Mouse (Mus musculus) midbrain, postnatal 0 days (tissue): ENCODE data around the gene Ivns1abp. TPM values are rescaled to one million over a fixed set of nuclear protein-coding genes. Genes with fewer than 3 reads are reported as not detected.

Experiments
- ATAC-seq: fragments of 200-750 bp; cut with Nextera tagmentation; 2 replicates; pipeline ENCODE4 v1.8.0; 2017; ENCODE audit warnings: moderate number of reproducible peaks, mild to moderate bottlenecking, moderate TSS enrichment, moderate library complexity; ENCODE audit not compliant: low FRiP score
- DNase-seq: peaks from one replicate; pipeline ENCODE4 v3.0.0-alpha.2; 2015; ENCODE audit warnings: low spot score
- H3K27ac ChIP-seq: fragments of 300-500 bp; sonication (generic); 2 replicates; pipeline ENCODE4 v1.5.1; 2014; ENCODE audit warnings: low read depth, mild to moderate bottlenecking, low read length, mixed read lengths
- H3K27me3 ChIP-seq: fragments of 300-500 bp; sonication (generic); 2 replicates; pipeline ENCODE4 v1.6.1; 2014; ENCODE audit warnings: low read length, control low read depth, mixed read lengths; ENCODE audit not compliant: insufficient read depth
- H3K36me3 ChIP-seq: fragments of 300-500 bp; sonication (generic); 2 replicates; pipeline ENCODE4 v1.6.1; 2014; ENCODE audit warnings: low read length, control low read depth, mixed read lengths; ENCODE audit not compliant: insufficient read depth
- H3K4me1 ChIP-seq: fragments of 300-500 bp; sonication (generic); 2 replicates; pipeline ENCODE4 v1.6.1; 2014; ENCODE audit warnings: mild to moderate bottlenecking, control low read depth, antibody characterized with exemption, low read length, mixed read lengths; ENCODE audit not compliant: insufficient read depth
- H3K4me2 ChIP-seq: fragments of 300-500 bp; sonication (generic); 2 replicates; pipeline ENCODE4 v1.6.1; 2014; ENCODE audit warnings: low read depth, mild to moderate bottlenecking, low read length, mixed read lengths; ENCODE audit not compliant: poor library complexity, severe bottlenecking
- H3K4me3 ChIP-seq: fragments of 300-500 bp; sonication (generic); 2 replicates; pipeline ENCODE4 v1.5.1; 2014; ENCODE audit warnings: low read depth, mild to moderate bottlenecking, low read length, moderate library complexity
- H3K9ac ChIP-seq: fragments of 300-500 bp; sonication (generic); replicated peaks from 2 replicates; pipeline ENCODE4 v1.6.1; 2014; ENCODE audit warnings: mild to moderate bottlenecking, low read length, moderate library complexity, mixed read lengths; ENCODE audit not compliant: poor library complexity, severe bottlenecking
- H3K9me3 ChIP-seq: fragments of 300-500 bp; sonication (generic); 2 replicates; pipeline ENCODE4 v1.6.1; 2016; ENCODE audit warnings: low read length, control low read depth
- CTCF ChIP-seq: IDR thresholded peaks from 2 replicates; pipeline ENCODE4 v1.5.1; 2016; ENCODE audit warnings: antibody characterized with exemption, mild to moderate bottlenecking
- WGBS: fragments of 180-500 bp; shearing (Covaris S2); extraction: QIAGEN DNeasy Blood & Tissue Kit; methylation state at CpG from one replicate; pipeline ENCODE4 v1.1.7; 2014; 5-methylcytosine and 5-hydroxymethylcytosine counted together
- polyA plus RNA-seq: library from polyadenylated mRNA; unstranded; fragments of >200 nt; fragmentation: Nextera tagmentation; extraction: Ambion mirVana; gene quantifications from 2 replicates; pipeline ENCODE4 v1.2.1, GENCODE M21; 2015
- total RNA-seq: library from RNA; depleted of rRNA; stranded (reverse); fragments of >200 nt; gene quantifications from 2 replicates; pipeline ENCODE4 v1.2.3, GENCODE M21; 2014; rRNA removed

The Ivns1abp gene
- total and polyA plus RNA-seq, 2 experiments from 2014 or later, result 164 to 169 TPM

GRCm38 (mm10) chr1:151370573-151370972, 26.3 kb downstream of the Ivns1abp start:
- no peaks in the 10 kb centered on the region for H3K4me1 ChIP-seq
- no peak for TF ChIP-seq CTCF
- H3K4me3 ChIP-seq, result no peak overlapping the region
- H3K9me3 ChIP-seq, result no peaks in the 10 kb centered on the region
- no peaks in the 10 kb centered on the region for H3K27me3 ChIP-seq
- no peak overlapping the region for H3K4me2 ChIP-seq
- peaks cover 17% of the 10 kb centered on the region for H3K36me3 ChIP-seq
- no peak overlapping the region for H3K27ac ChIP-seq
- WGBS, result 93% methylated on average over 3 of the region's 3 CpGs
- DNase-seq (no peak), ATAC-seq (no peak)
- no peak overlapping the region for H3K9ac ChIP-seq

GRCm38 (mm10) chr1:151371543-151371942, 27.3 kb downstream of the Ivns1abp start:
- Histone ChIP-seq H3K27ac (no peak overlapping the region), H3K4me2 (no peak overlapping the region), H3K4me3 (no peak overlapping the region), H3K9me3 (no peaks in the 10 kb centered on the region), H3K36me3 (peaks cover 17% of the 10 kb centered on the region), H3K27me3 (no peaks in the 10 kb centered on the region), H3K4me1 (no peaks in the 10 kb centered on the region), H3K9ac (no peak overlapping the region)
- no peak for TF ChIP-seq CTCF
- no peak for DNase-seq
- WGBS, result 87% methylated on average over 5 of the region's 5 CpGs
- no peak for ATAC-seq

GRCm38 (mm10) chr1:151372823-151373222, 28.5 kb downstream of the Ivns1abp start:
- Histone ChIP-seq H3K36me3 (peaks cover 13% of the 10 kb centered on the region), H3K27ac (no peak overlapping the region), H3K9ac (no peak overlapping the region), H3K4me1 (no peaks in the 10 kb centered on the region), H3K27me3 (no peaks in the 10 kb centered on the region), H3K4me2 (no peak overlapping the region), H3K4me3 (no peak overlapping the region), H3K9me3 (no peaks in the 10 kb centered on the region)
- no peak for DNase-seq
- no peak for TF ChIP-seq CTCF
- ATAC-seq, result no peak
- WGBS, result 97% methylated on average over 1 of the region's 1 CpGs

- H3K27ac ChIP-seq, result no peak overlapping the region
- 91% methylated on average over 3 of the region's 3 CpGs for WGBS
- no peak for ATAC-seq
- no peaks in the 10 kb centered on the region for H3K36me3 ChIP-seq
- no peak overlapping the region for H3K4me3 ChIP-seq
- TF ChIP-seq CTCF, result peak; percentile 23
- H3K4me1 ChIP-seq, result no peaks in the 10 kb centered on the region
- no peaks in the 10 kb centered on the region for H3K9me3 ChIP-seq
- no peak overlapping the region for H3K4me2 ChIP-seq
- no peak overlapping the region for H3K9ac ChIP-seq
- DNase-seq, result no peak
- H3K27me3 ChIP-seq, result no peaks in the 10 kb centered on the region
These were observed 33.1 kb downstream of the Ivns1abp start for GRCm38 (mm10) chr1:151377353-151377752.

GRCm38 (mm10) chr1:151390029-151390428, 45.8 kb downstream of the Ivns1abp start:
- no peaks in the 10 kb centered on the region for H3K4me1 ChIP-seq
- no peaks in the 10 kb centered on the region for H3K27me3 ChIP-seq
- no peak overlapping the region for H3K4me3 ChIP-seq
- H3K9ac ChIP-seq, result no peak overlapping the region
- WGBS, result 100% methylated on average over 1 of the region's 1 CpGs
- H3K36me3 ChIP-seq, result no peaks in the 10 kb centered on the region; the same call in 1 of the 2 replicates
- peak; percentile 64 for TF ChIP-seq CTCF
- H3K4me2 ChIP-seq, result no peak overlapping the region
- ATAC-seq (no peak), DNase-seq (no peak)
- H3K27ac ChIP-seq, result no peak overlapping the region
- no peaks in the 10 kb centered on the region for H3K9me3 ChIP-seq

- 88% methylated on average over 3 of the region's 3 CpGs for WGBS
- H3K27ac ChIP-seq, result no peak overlapping the region
- no peak overlapping the region for H3K9ac ChIP-seq
- H3K9me3 ChIP-seq, result no peaks in the 10 kb centered on the region
- no peak overlapping the region for H3K4me3 ChIP-seq
- TF ChIP-seq CTCF, result no peak
- DNase-seq (no peak), ATAC-seq (no peak)
- no peaks in the 10 kb centered on the region for H3K27me3 ChIP-seq
- no peak overlapping the region for H3K4me2 ChIP-seq
- no peaks in the 10 kb centered on the region for H3K4me1 ChIP-seq
- H3K36me3 ChIP-seq, result peaks cover 6% of the 10 kb centered on the region; the same call in 1 of the 2 replicates
These were observed 65.5 kb downstream of the Ivns1abp start for GRCm38 (mm10) chr1:151409827-151410226.

Other genes with a start within 250 kb of the Ivns1abp start
- gene Gm47985, start 161.9 kb upstream of the Ivns1abp start, total RNA-seq, result not detected in 2 replicates
- gene Gm47985, start 161.9 kb upstream of the Ivns1abp start, polyA plus RNA-seq, result not detected in 2 replicates
- not detected in 2 replicates for gene Gm8947, start 152.1 kb upstream of the Ivns1abp start, total RNA-seq
- not detected in 2 replicates for gene Gm8947, start 152.1 kb upstream of the Ivns1abp start, polyA plus RNA-seq
- gene Gm47995, start 146.0 kb upstream of the Ivns1abp start, total RNA-seq, result not detected in 2 replicates
- not detected in 2 replicates for gene Gm47995, start 146.0 kb upstream of the Ivns1abp start, polyA plus RNA-seq
- not detected in 2 replicates for gene 3110040M04Rik, start 140.4 kb upstream of the Ivns1abp start, total RNA-seq
- gene 3110040M04Rik, start 140.4 kb upstream of the Ivns1abp start, polyA plus RNA-seq, result not detected in 2 replicates
- not detected in 2 replicates for gene Gm47996, start 134.3 kb upstream of the Ivns1abp start, total RNA-seq
- not detected in 2 replicates for gene Gm47996, start 134.3 kb upstream of the Ivns1abp start, polyA plus RNA-seq
- gene Swt1, start 84.0 kb downstream of the Ivns1abp start, total RNA-seq, result 7.4 and 15.8 TPM in 2 replicates
- gene Swt1, start 84.0 kb downstream of the Ivns1abp start, polyA plus RNA-seq, result 10.2 and 16.0 TPM in 2 replicates
- 15.0 and 17.8 TPM in 2 replicates for gene Trmt1l, start 84.1 kb downstream of the Ivns1abp start, total RNA-seq
- 15.3 and 15.9 TPM in 2 replicates for gene Trmt1l, start 84.1 kb downstream of the Ivns1abp start, polyA plus RNA-seq
- gene Rnf2, start 156.5 kb downstream of the Ivns1abp start, total RNA-seq, result 68.1 and 77.1 TPM in 2 replicates
- gene Rnf2, start 156.5 kb downstream of the Ivns1abp start, polyA plus RNA-seq, result 73.9 and 77.8 TPM in 2 replicates
- 1.4 and 3.5 TPM in 2 replicates for gene Fam129a, start 226.7 kb downstream of the Ivns1abp start, total RNA-seq
- gene Fam129a, start 226.7 kb downstream of the Ivns1abp start, polyA plus RNA-seq, result 1.2 and 1.6 TPM in 2 replicates